Mouse (Mus musculus): ENCODE measurements around the gene Tk2. TPM values are rescaled to one million over a fixed set of nuclear protein-coding genes. Genes with fewer than 3 reads are reported as not detected.
A peak's percentile ranks its signal among the peaks of the same experiment; 100 is the strongest.
"Not testable (repeated sequence)": the region's sequence is repeated elsewhere in the genome, so short reads cannot be mapped to it uniquely, and the experiment has no call there.

Gene Tk2
- polyA plus RNA-seq (2012) = 26.8 and 33.1 TPM in 2 replicates

GRCm38 (mm10) chr8:104248276-104248675, at the start of gene Tk2:
Gene Tk2 (minus strand): TSS chr8:104248558.
- no peak for TF ChIP-seq GATA1 (IDR thresholded peaks at IDR 0.05; ENCODE audit: low read length)

- no peak for TF ChIP-seq GATA1 (IDR thresholded peaks at IDR 0.05; ENCODE audit: low read length)
Observed at GRCm38 (mm10) chr8:104294396-104294795, 46.0 kb upstream of the Tk2 start.

GRCm38 (mm10) chr8:104293081-104293480, 44.7 kb upstream of the Tk2 start, which contains the start of gene Cmtm2a:
Gene Cmtm2a (minus strand): TSS chr8:104293181.
- not testable (repeated sequence) for TF ChIP-seq GATA1 (IDR thresholded peaks at IDR 0.05; ENCODE audit: low read length)

- no peak for TF ChIP-seq GATA1 (IDR thresholded peaks at IDR 0.05; ENCODE audit: low read length)
Observed at GRCm38 (mm10) chr8:104268937-104269440, 20.6 kb upstream of the Tk2 start.

GRCm38 (mm10) chr8:104268368-104268767, 20.0 kb upstream of the Tk2 start:
- no peak for TF ChIP-seq GATA1 (IDR thresholded peaks at IDR 0.05; ENCODE audit: low read length)

- TF ChIP-seq GATA1 (IDR thresholded peaks at IDR 0.05; ENCODE audit: low read length) = no peak
Observed at GRCm38 (mm10) chr8:104253016-104253415, 4.7 kb upstream of the Tk2 start.

GRCm38 (mm10) chr8:104251461-104251860, 3.1 kb upstream of the Tk2 start:
- TF ChIP-seq GATA1 (IDR thresholded peaks at IDR 0.05; ENCODE audit: low read length) = no peak

GRCm38 (mm10) chr8:104250439-104251367, 2.3 kb upstream of the Tk2 start, which contains the start of gene Cklf:
Gene Cklf (plus strand): TSS chr8:104250861.
- no peak for TF ChIP-seq GATA1 (IDR thresholded peaks at IDR 0.05; ENCODE audit: low read length)

- no peak for TF ChIP-seq GATA1 (IDR thresholded peaks at IDR 0.05; ENCODE audit: low read length)
Observed at GRCm38 (mm10) chr8:104249442-104249996, 1.2 kb upstream of the Tk2 start.

GRCm38 (mm10) chr8:104247908-104248275, 466 bp downstream of the Tk2 start:
- no peak for TF ChIP-seq GATA1 (IDR thresholded peaks at IDR 0.05; ENCODE audit: low read length)

- TF ChIP-seq GATA1 (IDR thresholded peaks at IDR 0.05; ENCODE audit: low read length) = no peak
Observed at GRCm38 (mm10) chr8:104247054-104247907, 1.1 kb downstream of the Tk2 start.

GRCm38 (mm10) chr8:104246621-104247020, 1.7 kb downstream of the Tk2 start:
- TF ChIP-seq GATA1 (IDR thresholded peaks at IDR 0.05; ENCODE audit: low read length) = no peak

- peak; percentile 84 for TF ChIP-seq GATA1 (IDR thresholded peaks at IDR 0.05; ENCODE audit: low read length)
Observed at GRCm38 (mm10) chr8:104242038-104242644, 6.2 kb downstream of the Tk2 start.

- peak; percentile 78 for TF ChIP-seq GATA1 (IDR thresholded peaks at IDR 0.05; ENCODE audit: low read length)
Observed at GRCm38 (mm10) chr8:104239418-104239861, 8.9 kb downstream of the Tk2 start.

GRCm38 (mm10) chr8:104234573-104234972, 13.8 kb downstream of the Tk2 start:
- TF ChIP-seq GATA1 (IDR thresholded peaks at IDR 0.05; ENCODE audit: low read length) = no peak

Measured in G1E-ER4 (cell line).